Mouse (Mus musculus): ENCODE results near the gene Abr. TPM values are rescaled to one million over a fixed set of nuclear protein-coding genes. Genes with fewer than 3 reads are reported as not detected.

The Abr gene
- total RNA-seq, 4 experiments from 2014 or later: 21.9 to 28.6 (median 25.0) TPM

DNA sequence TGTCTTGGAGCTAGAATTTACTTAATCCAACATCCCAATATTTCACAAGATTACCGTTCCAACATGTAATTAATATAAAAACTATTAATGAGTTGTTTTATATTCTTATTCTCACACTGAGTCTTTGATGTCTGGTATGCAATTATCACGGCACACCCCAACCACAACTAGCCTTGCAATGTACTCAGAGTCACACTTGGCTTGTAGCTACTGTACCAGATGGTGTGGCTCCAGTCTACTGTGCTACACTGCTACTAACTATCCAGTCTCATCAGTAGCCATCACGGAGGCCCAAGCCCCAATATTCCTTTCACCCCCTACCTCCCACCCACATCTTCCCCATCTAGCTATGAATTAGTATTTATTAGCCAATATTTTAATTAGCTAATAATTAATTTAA is 245.7 kb downstream of the Abr start:
- DNase-seq (ENCODE audit: low spot score): no peak

DNA sequence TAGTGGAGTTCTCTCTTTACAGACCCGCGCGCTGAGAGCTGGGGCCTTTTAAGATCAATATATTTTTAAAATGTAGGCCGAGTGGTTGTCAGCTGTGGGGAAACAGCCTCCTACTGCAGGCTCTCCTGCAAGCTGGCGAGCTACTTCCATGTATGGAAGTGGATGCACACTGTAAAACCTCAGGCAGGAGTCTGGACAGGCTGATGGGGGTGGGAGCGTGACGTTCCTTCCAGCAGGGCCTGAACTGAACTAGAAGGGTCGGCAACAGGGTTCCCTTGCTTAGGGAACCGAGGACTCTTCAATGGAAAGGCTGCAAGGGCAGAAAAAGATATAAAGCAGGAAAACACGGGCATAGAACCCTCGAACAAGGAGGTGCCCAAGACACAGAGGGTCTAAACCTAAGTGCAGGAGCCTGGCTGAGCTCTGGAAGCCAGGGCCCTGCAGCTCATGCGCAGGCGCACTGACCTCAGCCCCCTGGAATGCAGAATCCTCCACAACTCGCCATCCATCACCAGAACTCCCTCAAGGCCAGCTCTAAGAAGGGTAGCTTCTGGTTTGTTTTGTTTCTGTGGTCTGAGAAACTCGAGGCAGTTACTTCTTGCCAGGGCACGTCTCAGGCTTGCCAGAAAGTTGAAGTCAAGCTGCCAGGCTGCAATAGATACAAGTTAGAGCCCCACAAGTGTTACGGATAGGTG is 247.5 kb downstream of the Abr start:
- DNase-seq (ENCODE audit: low spot score): peak; percentile 48

DNA sequence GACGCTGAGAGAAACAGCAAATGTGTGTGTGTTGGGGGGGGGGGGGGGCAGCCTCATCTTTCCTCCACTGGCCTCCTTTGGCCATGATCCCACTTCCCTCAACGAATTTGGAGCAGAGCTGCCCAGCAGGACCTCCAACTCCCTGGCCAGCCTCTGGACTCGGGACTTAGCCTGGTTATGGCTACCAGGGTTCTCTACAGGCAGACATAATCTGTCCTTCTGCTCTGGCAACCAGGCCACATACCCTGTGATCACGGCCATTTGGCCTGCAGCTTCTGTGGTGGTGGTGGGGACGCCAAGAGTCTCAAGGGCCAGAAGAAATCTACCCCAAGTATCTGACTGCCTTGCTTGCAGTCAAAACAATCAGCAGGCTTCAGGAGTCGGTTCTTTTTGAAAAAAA is 249.6 kb downstream of the Abr start:
- DNase-seq (ENCODE audit: low spot score): peak; percentile 25

DNA sequence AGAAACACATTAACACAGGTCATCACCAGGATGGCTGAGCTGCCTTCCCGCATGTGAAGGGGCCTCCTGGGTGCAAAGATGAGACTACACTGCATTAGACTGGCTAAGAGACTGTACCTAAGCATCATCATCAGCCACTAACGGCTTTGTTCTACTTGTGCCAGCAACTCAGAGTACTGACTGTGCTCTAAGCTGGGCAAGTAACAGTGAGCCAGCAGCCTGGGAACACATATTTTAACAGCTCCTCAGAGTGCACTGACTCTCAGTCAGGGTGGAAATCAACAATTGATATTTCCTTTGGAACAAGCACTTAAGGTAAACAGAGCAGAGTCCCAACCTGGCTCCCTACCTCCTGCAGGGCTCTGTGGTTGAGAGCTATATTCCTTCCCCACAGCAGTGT is 250.0 kb downstream of the Abr start:
- DNase-seq (ENCODE audit: low spot score): peak; percentile 24

DNA sequence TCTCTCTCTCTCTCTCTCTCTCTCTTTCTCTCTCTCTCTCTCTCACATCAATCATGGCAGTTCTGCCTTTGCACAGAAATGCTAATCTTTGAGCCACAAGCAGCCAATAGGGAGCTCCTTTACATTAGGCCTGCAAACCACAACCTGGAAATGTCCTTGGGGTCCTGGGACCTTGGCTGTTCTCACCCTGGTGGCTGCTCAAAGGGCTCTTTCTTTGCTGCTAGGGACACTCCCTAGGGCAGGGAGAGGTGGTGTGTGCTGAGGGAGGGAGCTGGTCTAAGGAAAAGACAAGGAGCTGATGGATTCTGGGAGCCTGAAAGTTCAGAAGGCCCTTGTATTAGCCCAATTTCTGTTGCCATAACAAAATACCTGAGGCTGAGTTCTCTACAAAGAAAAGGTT is 251.6 kb downstream of the Abr start:
- DNase-seq (ENCODE audit: low spot score): no peak

Other genes starting within 250 kb of the Abr start
- gene Nxn, start 223.2 kb downstream of the Abr start, total RNA-seq (2022): 10 to 100 TPM in 3 of 4 experiments, 1 to 10 TPM in 1; 9.8 to 13.0 (median 11.0) TPM
- gene Timm22, start 215.4 kb downstream of the Abr start, total RNA-seq (2022): 10 to 100 TPM; 32.9 to 54.5 (median 39.9) TPM
- gene Bhlha9, start 50.2 kb upstream of the Abr start, total RNA-seq (2022): not detected
- gene Trarg1, start 57.5 kb upstream of the Abr start, total RNA-seq (2022): 1 to 10 TPM; 2.6 to 3.6 (median 3.1) TPM
- gene Gosr1, start 141.3 kb upstream of the Abr start, total RNA-seq (2022): 10 to 100 TPM; 23.6 to 32.6 (median 27.9) TPM
- gene Cpd, start 224.7 kb upstream of the Abr start, total RNA-seq (2022): 10 to 100 TPM; 32.8 to 38.8 (median 37.0) TPM